Mouse (Mus musculus): ENCODE results near the gene Slc26a11.

GRCm38 (mm10) chr11:119384904-119385303 is 29.5 kb downstream of the Slc26a11 start:
- no peak for TF ChIP-seq MYOD1 (IDR thresholded peaks at IDR 0.05; ENCODE audit: control insufficient read depth in 1 of 3, insufficient read length in 2 of 3, low read depth in 2 of 3)
- TF ChIP-seq POLR2A (IDR thresholded peaks at IDR 0.05; ENCODE audit: insufficient read length, low read depth) = no peak
- TF ChIP-seq POLR2AphosphoS2 (IDR thresholded peaks at IDR 0.05; ENCODE audit: insufficient read length, low read depth) = no peak
- no peak for TF ChIP-seq SRF (IDR thresholded peaks at IDR 0.05; ENCODE audit: control insufficient read depth, insufficient read length, low read depth)
- no peak for TF ChIP-seq MAX (IDR thresholded peaks at IDR 0.05; ENCODE audit: low read depth)
- no peak for TF ChIP-seq USF1 (IDR thresholded peaks at IDR 0.05; ENCODE audit: low read depth)
- TF ChIP-seq E2F4 (IDR thresholded peaks at IDR 0.05; ENCODE audit: insufficient read depth) = no peak
- TF ChIP-seq CEBPB (IDR thresholded peaks at IDR 0.05; ENCODE audit: insufficient read depth, poor library complexity, severe bottlenecking) = peak; percentile 88
- no peak for TF ChIP-seq TCF3 (IDR thresholded peaks at IDR 0.05; ENCODE audit: insufficient read length, low read depth)

Data from myocyte (in vitro differentiated cells).